Mouse (Mus musculus): ENCODE results near the gene Phactr1. TPM values are rescaled to one million over a fixed set of nuclear protein-coding genes. Genes with fewer than 3 reads are reported as not detected.

Gene Phactr1
- polyA plus RNA-seq, 1 experiment from 2014 or later: 8.1 TPM

- no peak overlapping the region for H3K9ac ChIP-seq (ENCODE audit: low read length)
- no peaks in the 10 kb centered on the region for H3K4me1 ChIP-seq (ENCODE audit: control insufficient read depth, insufficient read depth, low read length)
- no peak overlapping the region for H3K4me3 ChIP-seq (replicated peaks; ENCODE audit: low read length)
- H3K27ac ChIP-seq (ENCODE audit: low read length): no peak overlapping the region
- ATAC-seq (ENCODE audit: insufficient read depth, low FRiP score): no peak
- H3K4me2 ChIP-seq (ENCODE audit: low read depth, low read length): no peak overlapping the region
- H3K27me3 ChIP-seq (ENCODE audit: control insufficient read depth, insufficient read depth, low read length): no peaks in the 10 kb centered on the region
- no peaks in the 10 kb centered on the region for H3K36me3 ChIP-seq (ENCODE audit: control insufficient read depth, insufficient read depth, low read length)
- 93% methylated on average over 2 of the region's 2 CpGs for WGBS
- no peaks in the 10 kb centered on the region for H3K9me3 ChIP-seq (replicated peaks; ENCODE audit: control insufficient read depth, low read length)
Observed at GRCm38 (mm10) chr13:43057104-43057503, 376.7 kb downstream of the Phactr1 start.

- H3K4me2 ChIP-seq (ENCODE audit: low read depth, low read length): no peak overlapping the region
- 62% methylated on average over 4 of the region's 4 CpGs for WGBS
Observed at GRCm38 (mm10) chr13:43063355-43063754, 382.9 kb downstream of the Phactr1 start.

GRCm38 (mm10) chr13:43068716-43069265 is 388.4 kb downstream of the Phactr1 start:
- Histone ChIP-seq H3K27me3 (ENCODE audit: control insufficient read depth, insufficient read depth, low read length) (no peaks in the 10 kb centered on the region), H3K4me1 (ENCODE audit: control insufficient read depth, insufficient read depth, low read length) (no peaks in the 10 kb centered on the region), H3K9ac (ENCODE audit: low read length) (no peak overlapping the region), H3K4me2 (ENCODE audit: low read depth, low read length) (no peak overlapping the region), H3K9me3 (replicated peaks; ENCODE audit: control insufficient read depth, low read length) (no peaks in the 10 kb centered on the region), H3K4me3 (replicated peaks; ENCODE audit: low read length) (no peak overlapping the region), H3K36me3 (ENCODE audit: control insufficient read depth, insufficient read depth, low read length) (no peaks in the 10 kb centered on the region), H3K27ac (ENCODE audit: low read length) (no peak overlapping the region)
- ATAC-seq (ENCODE audit: insufficient read depth, low FRiP score): no peak
- WGBS: 68% methylated on average over 8 of the region's 8 CpGs

More at GRCm38 (mm10) chr13:43063355-43063754, 382.9 kb downstream of the Phactr1 start:
- no peak for ATAC-seq (ENCODE audit: insufficient read depth, low FRiP score)
- no peaks in the 10 kb centered on the region for H3K36me3 ChIP-seq (ENCODE audit: control insufficient read depth, insufficient read depth, low read length)
- H3K27me3 ChIP-seq (ENCODE audit: control insufficient read depth, insufficient read depth, low read length): no peaks in the 10 kb centered on the region
- H3K9me3 ChIP-seq (replicated peaks; ENCODE audit: control insufficient read depth, low read length): no peaks in the 10 kb centered on the region
- no peak overlapping the region for H3K9ac ChIP-seq (ENCODE audit: low read length)
- H3K27ac ChIP-seq (ENCODE audit: low read length): no peak overlapping the region
- H3K4me3 ChIP-seq (replicated peaks; ENCODE audit: low read length): no peak overlapping the region
- no peaks in the 10 kb centered on the region for H3K4me1 ChIP-seq (ENCODE audit: control insufficient read depth, insufficient read depth, low read length)

- no peaks in the 10 kb centered on the region for H3K4me1 ChIP-seq (ENCODE audit: control insufficient read depth, insufficient read depth, low read length)
- no peaks in the 10 kb centered on the region for H3K36me3 ChIP-seq (ENCODE audit: control insufficient read depth, insufficient read depth, low read length)
- no peaks in the 10 kb centered on the region for H3K9me3 ChIP-seq (replicated peaks; ENCODE audit: control insufficient read depth, low read length)
- no peaks in the 10 kb centered on the region for H3K27me3 ChIP-seq (ENCODE audit: control insufficient read depth, insufficient read depth, low read length)
- no peak overlapping the region for H3K4me2 ChIP-seq (ENCODE audit: low read depth, low read length)
- H3K9ac ChIP-seq (ENCODE audit: low read length): no peak overlapping the region
- no peak for ATAC-seq (ENCODE audit: insufficient read depth, low FRiP score)
- H3K4me3 ChIP-seq (replicated peaks; ENCODE audit: low read length): no peak overlapping the region
- H3K27ac ChIP-seq (ENCODE audit: low read length): no peak overlapping the region
- WGBS: 80% methylated on average over 4 of the region's 4 CpGs
Observed at GRCm38 (mm10) chr13:43070496-43070895, 390.1 kb downstream of the Phactr1 start.

- Histone ChIP-seq H3K36me3 (ENCODE audit: control insufficient read depth, insufficient read depth, low read length) (no peaks in the 10 kb centered on the region), H3K9ac (ENCODE audit: low read length) (no peak overlapping the region), H3K4me1 (ENCODE audit: control insufficient read depth, insufficient read depth, low read length) (no peaks in the 10 kb centered on the region), H3K27me3 (ENCODE audit: control insufficient read depth, insufficient read depth, low read length) (no peaks in the 10 kb centered on the region), H3K4me2 (ENCODE audit: low read depth, low read length) (no peak overlapping the region), H3K27ac (ENCODE audit: low read length) (no peak overlapping the region), H3K9me3 (replicated peaks; ENCODE audit: control insufficient read depth, low read length) (no peaks in the 10 kb centered on the region), H3K4me3 (replicated peaks; ENCODE audit: low read length) (no peak overlapping the region)
- WGBS: 83% methylated on average over 2 of the region's 2 CpGs
- no peak for ATAC-seq (ENCODE audit: insufficient read depth, low FRiP score)
Observed at GRCm38 (mm10) chr13:43070971-43071370, 390.5 kb downstream of the Phactr1 start.

GRCm38 (mm10) chr13:43075456-43075855 is 395.0 kb downstream of the Phactr1 start:
- Histone ChIP-seq H3K9ac (ENCODE audit: low read length) (no peak overlapping the region), H3K36me3 (ENCODE audit: control insufficient read depth, insufficient read depth, low read length) (no peaks in the 10 kb centered on the region), H3K27ac (ENCODE audit: low read length) (no peak overlapping the region), H3K4me2 (ENCODE audit: low read depth, low read length) (no peak overlapping the region), H3K27me3 (ENCODE audit: control insufficient read depth, insufficient read depth, low read length) (no peaks in the 10 kb centered on the region), H3K4me1 (ENCODE audit: control insufficient read depth, insufficient read depth, low read length) (no peaks in the 10 kb centered on the region), H3K9me3 (replicated peaks; ENCODE audit: control insufficient read depth, low read length) (no peaks in the 10 kb centered on the region), H3K4me3 (replicated peaks; ENCODE audit: low read length) (no peak overlapping the region)
- WGBS: 81% methylated on average over 6 of the region's 6 CpGs
- ATAC-seq (ENCODE audit: insufficient read depth, low FRiP score): no peak

GRCm38 (mm10) chr13:43077485-43077884 is 397.1 kb downstream of the Phactr1 start:
- no peak for ATAC-seq (ENCODE audit: insufficient read depth, low FRiP score)

GRCm38 (mm10) chr13:43085226-43085625 is 404.8 kb downstream of the Phactr1 start:
- no peak for ATAC-seq (ENCODE audit: insufficient read depth, low FRiP score)
- no peak overlapping the region for H3K9ac ChIP-seq (ENCODE audit: low read length)
- no peak overlapping the region for H3K4me2 ChIP-seq (ENCODE audit: low read depth, low read length)
- no peak overlapping the region for H3K4me3 ChIP-seq (replicated peaks; ENCODE audit: low read length)
- no peaks in the 10 kb centered on the region for H3K9me3 ChIP-seq (replicated peaks; ENCODE audit: control insufficient read depth, low read length)
- no peak overlapping the region for H3K27ac ChIP-seq (ENCODE audit: low read length)
- no peaks in the 10 kb centered on the region for H3K36me3 ChIP-seq (ENCODE audit: control insufficient read depth, insufficient read depth, low read length)
- no peaks in the 10 kb centered on the region for H3K27me3 ChIP-seq (ENCODE audit: control insufficient read depth, insufficient read depth, low read length)
- no peaks in the 10 kb centered on the region for H3K4me1 ChIP-seq (ENCODE audit: control insufficient read depth, insufficient read depth, low read length)
- WGBS: 86% methylated on average over 7 of the region's 7 CpGs

More at GRCm38 (mm10) chr13:43077485-43077884, 397.1 kb downstream of the Phactr1 start:
- Histone ChIP-seq H3K9me3 (replicated peaks; ENCODE audit: control insufficient read depth, low read length) (no peaks in the 10 kb centered on the region), H3K4me3 (replicated peaks; ENCODE audit: low read length) (no peak overlapping the region), H3K36me3 (ENCODE audit: control insufficient read depth, insufficient read depth, low read length) (no peaks in the 10 kb centered on the region), H3K4me1 (ENCODE audit: control insufficient read depth, insufficient read depth, low read length) (no peaks in the 10 kb centered on the region), H3K27ac (ENCODE audit: low read length) (no peak overlapping the region), H3K9ac (ENCODE audit: low read length) (no peak overlapping the region), H3K4me2 (ENCODE audit: low read depth, low read length) (no peak overlapping the region), H3K27me3 (ENCODE audit: control insufficient read depth, insufficient read depth, low read length) (no peaks in the 10 kb centered on the region)
- WGBS: 87% methylated on average over 9 of the region's 9 CpGs

- no peak overlapping the region for H3K27ac ChIP-seq (ENCODE audit: low read length)
- no peak overlapping the region for H3K9ac ChIP-seq (ENCODE audit: low read length)
- H3K9me3 ChIP-seq (replicated peaks; ENCODE audit: control insufficient read depth, low read length): no peaks in the 10 kb centered on the region
- H3K27me3 ChIP-seq (ENCODE audit: control insufficient read depth, insufficient read depth, low read length): no peaks in the 10 kb centered on the region
- H3K4me3 ChIP-seq (replicated peaks; ENCODE audit: low read length): no peak overlapping the region
- H3K36me3 ChIP-seq (ENCODE audit: control insufficient read depth, insufficient read depth, low read length): no peaks in the 10 kb centered on the region
- ATAC-seq (ENCODE audit: insufficient read depth, low FRiP score): no peak
- H3K4me1 ChIP-seq (ENCODE audit: control insufficient read depth, insufficient read depth, low read length): no peaks in the 10 kb centered on the region
- 45% methylated on average over 7 of the region's 7 CpGs for WGBS
- H3K4me2 ChIP-seq (ENCODE audit: low read depth, low read length): no peak overlapping the region
Observed at GRCm38 (mm10) chr13:43094365-43094764, 413.9 kb downstream of the Phactr1 start.

All from stomach, embryonic 16.5 days (tissue).